Mouse (Mus musculus) spleen, adult 2 months (tissue): ENCODE data around the gene Bpgm.

Source experiments
- CTCF ChIP-seq: fragments of 200-500 bp; IDR thresholded peaks from 2 replicates; pipeline ENCODE4 v1.5.1; 2011; ENCODE audit warnings: mild to moderate bottlenecking, inconsistent platforms; ENCODE audit not compliant: insufficient read depth, insufficient read length, insufficient replicate concordance; ENCODE audit errors: extremely low read depth
- POLR2A ChIP-seq: fragments of 200-500 bp; IDR thresholded peaks from 2 replicates; pipeline ENCODE4 v1.6.1; 2011; ENCODE audit warnings: low read depth, low read length, inconsistent platforms

DNA sequence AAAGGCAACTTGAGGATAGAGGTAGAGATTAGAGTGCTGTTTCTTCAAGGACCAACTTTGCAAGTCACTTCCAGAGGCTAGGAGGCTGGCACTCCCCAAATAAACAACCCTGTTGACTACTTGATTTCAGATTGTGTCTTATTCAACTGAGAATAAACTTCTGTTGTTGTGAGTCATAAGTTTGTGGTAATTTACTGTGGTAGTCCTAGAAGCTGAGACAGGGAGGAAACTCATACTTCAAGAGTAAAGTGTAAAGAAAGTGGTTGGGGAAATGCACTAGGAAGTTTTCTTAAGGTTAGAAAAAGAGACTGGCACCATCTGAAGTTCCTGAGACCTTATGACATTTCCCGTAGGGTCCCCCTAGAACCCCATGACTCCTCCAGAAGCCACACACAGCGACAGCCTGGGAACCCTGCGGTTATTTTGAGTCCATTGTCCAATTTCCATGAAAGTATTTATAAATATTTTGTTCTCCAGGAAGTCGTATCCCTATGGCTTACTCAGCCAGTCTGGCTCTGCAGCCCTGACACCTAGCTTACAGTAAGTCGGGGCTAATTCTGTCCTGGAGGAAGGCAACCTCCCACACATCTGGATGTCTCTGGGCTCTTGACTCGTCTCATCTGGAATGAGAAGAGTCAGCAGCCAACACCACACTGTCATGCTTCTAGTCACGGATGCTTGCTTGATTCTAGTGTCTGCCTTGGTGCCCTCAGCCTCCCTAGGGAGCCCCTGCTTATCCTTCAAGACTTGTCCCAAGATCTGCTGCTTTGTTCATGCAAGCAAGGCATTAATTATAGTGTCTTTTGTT is 22.8 kb upstream of the Bpgm start:
- no peak for TF ChIP-seq CTCF
- TF ChIP-seq POLR2A, result no peak
